Mouse (Mus musculus) neural tube, embryonic 12.5 days (tissue): ENCODE data around the gene Dapk1. TPM values are rescaled to one million over a fixed set of nuclear protein-coding genes. Genes with fewer than 3 reads are reported as not detected.
A peak's percentile ranks its signal among the peaks of the same experiment; 100 is the strongest.

Experiments used
- ATAC-seq: fragments of 200-750 bp; cut with Nextera tagmentation; 2 replicates; pipeline ENCODE4 v1.8.0; 2017; ENCODE audit warnings: low read depth, mild to moderate bottlenecking, moderate TSS enrichment, moderate library complexity; ENCODE audit not compliant: low FRiP score
- H3K27ac ChIP-seq: fragments of 300-500 bp; sonication (generic); 2 replicates; pipeline ENCODE4 v1.5.1; 2016
- H3K27me3 ChIP-seq: fragments of 300-500 bp; sonication (generic); replicated peaks from 2 replicates; pipeline ENCODE4 v1.6.1; 2016; ENCODE audit warnings: mild to moderate bottlenecking
- H3K36me3 ChIP-seq: fragments of 300-500 bp; sonication (generic); 2 replicates; pipeline ENCODE4 v1.6.1; 2016; ENCODE audit warnings: mild to moderate bottlenecking
- H3K4me1 ChIP-seq: fragments of 300-500 bp; sonication (generic); 2 replicates; pipeline ENCODE4 v1.6.1; 2016
- H3K4me2 ChIP-seq: fragments of 300-500 bp; sonication (generic); replicated peaks from 2 replicates; pipeline ENCODE4 v1.6.1; 2016; ENCODE audit warnings: mild to moderate bottlenecking
- H3K4me3 ChIP-seq: fragments of 300-500 bp; sonication (generic); 2 replicates; pipeline ENCODE4 v1.5.1; 2016
- H3K9ac ChIP-seq: fragments of 300-500 bp; sonication (generic); 2 replicates; pipeline ENCODE4 v1.6.1; 2016; ENCODE audit warnings: mild to moderate bottlenecking
- H3K9me3 ChIP-seq: fragments of 300-500 bp; sonication (generic); 2 replicates; pipeline ENCODE4 v1.6.1; 2016; ENCODE audit warnings: mild to moderate bottlenecking
- WGBS: fragments of 180-500 bp; shearing (Covaris S2); methylation state at CpG from one replicate; pipeline ENCODE4 v1.1.7; 2016; 5-methylcytosine and 5-hydroxymethylcytosine counted together
- polyA plus RNA-seq: library from polyadenylated mRNA; unstranded; fragments of >200 nt; fragmentation: Nextera tagmentation; extraction: Ambion mirVana; gene quantifications from 2 replicates; pipeline ENCODE4 v1.2.1, GENCODE M21; 2016

Dapk1 gene
- polyA plus RNA-seq, 1 experiment from 2014 or later, result 37.3 TPM

- Histone ChIP-seq H3K4me1 (peaks cover 4% of the 10 kb centered on the region; the same call in 1 of the 2 replicates), H3K9ac (no peak overlapping the region), H3K27me3 (no peaks in the 10 kb centered on the region), H3K9me3 (no peaks in the 10 kb centered on the region), H3K27ac (no peak overlapping the region), H3K4me2 (no peak overlapping the region), H3K4me3 (no peak overlapping the region), H3K36me3 (no peaks in the 10 kb centered on the region)
- no peak for ATAC-seq
- 78% methylated on average over 10 of the region's 10 CpGs for WGBS
Observed at GRCm38 (mm10) chr13:60670605-60671004, 68.9 kb downstream of the Dapk1 start.

- Histone ChIP-seq H3K27me3 (no peaks in the 10 kb centered on the region), H3K9me3 (no peaks in the 10 kb centered on the region), H3K36me3 (no peaks in the 10 kb centered on the region), H3K27ac (no peak overlapping the region), H3K4me3 (no peak overlapping the region), H3K9ac (no peak overlapping the region), H3K4me2 (no peak overlapping the region), H3K4me1 (peaks cover 4% of the 10 kb centered on the region; the same call in 1 of the 2 replicates)
- ATAC-seq, result no peak
- 67% methylated on average over 10 of the region's 10 CpGs for WGBS
Observed at GRCm38 (mm10) chr13:60671235-60671634, 69.5 kb downstream of the Dapk1 start.

DNA sequence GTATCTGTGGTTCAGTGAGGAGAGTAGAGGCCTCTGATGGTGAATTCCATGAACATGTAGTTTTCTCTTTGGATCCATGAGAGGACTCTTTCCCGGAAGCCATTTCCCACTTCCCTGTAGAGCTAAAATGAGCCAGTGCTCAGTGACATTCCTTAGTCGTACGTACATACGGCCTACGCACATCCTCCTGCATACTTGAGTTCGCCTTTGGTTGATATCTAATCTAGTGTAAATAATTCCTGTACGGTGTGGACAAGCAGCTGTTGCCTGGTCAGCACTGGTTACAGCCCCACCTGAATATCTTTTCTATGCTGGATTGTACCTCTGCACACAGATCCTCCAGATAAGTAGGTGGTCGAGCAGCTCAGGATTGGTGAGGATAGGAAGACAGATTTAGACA, 70.5 kb downstream of the Dapk1 start:
- H3K9me3 ChIP-seq, result no peaks in the 10 kb centered on the region
- no peak overlapping the region for H3K4me3 ChIP-seq
- H3K4me1 ChIP-seq, result peaks cover 4% of the 10 kb centered on the region; the same call in 1 of the 2 replicates
- no peak overlapping the region for H3K27ac ChIP-seq
- WGBS, result 91% methylated on average over 8 of the region's 8 CpGs
- no peak for ATAC-seq
- no peak overlapping the region for H3K4me2 ChIP-seq
- H3K36me3 ChIP-seq, result no peaks in the 10 kb centered on the region
- H3K9ac ChIP-seq, result no peak overlapping the region
- no peaks in the 10 kb centered on the region for H3K27me3 ChIP-seq

DNA sequence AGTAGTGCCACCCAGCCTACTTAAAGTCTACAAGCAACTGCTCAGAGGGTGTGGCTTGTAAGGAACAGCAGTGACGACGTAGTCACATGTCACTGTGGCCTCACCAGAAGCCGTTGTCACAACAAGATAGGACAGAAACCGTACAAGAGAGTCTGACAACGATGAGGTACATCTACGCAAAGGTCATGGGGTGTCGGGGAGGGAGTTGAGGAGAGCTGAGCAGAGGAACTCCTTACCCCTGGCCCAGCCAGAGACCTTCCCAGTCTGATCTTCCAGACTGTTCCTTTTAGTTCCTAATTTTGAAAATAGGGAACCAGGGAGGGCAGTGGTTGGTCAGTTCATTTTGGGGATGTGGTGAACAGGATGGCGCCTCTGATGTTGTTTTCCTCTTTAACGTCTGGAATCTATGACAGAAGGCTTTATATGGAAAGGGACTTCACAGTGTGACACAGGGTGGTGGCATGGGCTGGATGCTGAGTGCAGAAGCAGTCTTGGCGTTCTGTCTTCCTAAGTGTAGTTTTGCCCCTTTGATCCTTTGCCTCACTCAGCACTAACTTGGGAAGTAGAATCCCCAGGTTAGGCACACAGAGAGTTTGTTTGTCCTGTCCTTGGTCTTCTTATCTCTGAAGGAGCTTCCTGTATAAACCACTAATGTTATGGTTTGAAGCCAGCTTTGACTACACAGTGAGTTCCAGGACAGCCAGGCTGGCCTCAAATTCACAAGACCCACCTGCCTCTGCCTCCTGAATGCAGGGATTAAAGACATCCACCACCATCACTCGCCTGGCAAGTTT, 71.3 kb downstream of the Dapk1 start:
- no peak for ATAC-seq
- 90% methylated on average over 11 of the region's 11 CpGs for WGBS
- no peaks in the 10 kb centered on the region for H3K27me3 ChIP-seq
- peaks cover 4% of the 10 kb centered on the region; the same call in 1 of the 2 replicates for H3K4me1 ChIP-seq
- H3K4me2 ChIP-seq, result no peak overlapping the region
- H3K4me3 ChIP-seq, result no peak overlapping the region
- H3K9me3 ChIP-seq, result no peaks in the 10 kb centered on the region
- no peak overlapping the region for H3K27ac ChIP-seq
- no peaks in the 10 kb centered on the region for H3K36me3 ChIP-seq
- H3K9ac ChIP-seq, result no peak overlapping the region

DNA sequence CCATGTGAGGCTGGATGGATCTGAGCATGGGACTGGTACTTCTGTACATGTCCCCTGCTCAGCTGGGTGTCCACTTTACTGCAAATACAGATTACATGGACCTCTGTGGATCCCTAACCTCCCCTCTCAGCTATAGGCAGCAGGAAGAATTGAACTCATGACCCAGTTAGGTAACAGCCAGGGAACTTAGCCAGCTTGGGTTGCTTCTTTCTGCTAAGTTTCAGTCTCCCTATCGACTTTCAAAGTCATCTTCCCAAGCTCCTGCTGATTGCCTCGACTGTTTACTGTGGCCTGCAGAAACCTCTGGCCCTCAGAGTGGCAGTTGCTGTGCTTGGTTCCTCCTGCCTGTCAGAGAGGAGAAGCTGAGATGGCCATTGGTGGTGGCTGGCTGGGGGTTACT, 72.6 kb downstream of the Dapk1 start:
- WGBS, result 42% methylated on average over 2 of the region's 2 CpGs
- no peaks in the 10 kb centered on the region for H3K36me3 ChIP-seq
- ATAC-seq, result no peak
- no peak overlapping the region for H3K27ac ChIP-seq
- peaks cover 8% of the 10 kb centered on the region; the same call in 1 of the 2 replicates for H3K4me1 ChIP-seq
- no peak overlapping the region for H3K9ac ChIP-seq
- H3K4me2 ChIP-seq, result no peak overlapping the region
- H3K9me3 ChIP-seq, result no peaks in the 10 kb centered on the region
- no peak overlapping the region for H3K4me3 ChIP-seq
- H3K27me3 ChIP-seq, result no peaks in the 10 kb centered on the region

DNA sequence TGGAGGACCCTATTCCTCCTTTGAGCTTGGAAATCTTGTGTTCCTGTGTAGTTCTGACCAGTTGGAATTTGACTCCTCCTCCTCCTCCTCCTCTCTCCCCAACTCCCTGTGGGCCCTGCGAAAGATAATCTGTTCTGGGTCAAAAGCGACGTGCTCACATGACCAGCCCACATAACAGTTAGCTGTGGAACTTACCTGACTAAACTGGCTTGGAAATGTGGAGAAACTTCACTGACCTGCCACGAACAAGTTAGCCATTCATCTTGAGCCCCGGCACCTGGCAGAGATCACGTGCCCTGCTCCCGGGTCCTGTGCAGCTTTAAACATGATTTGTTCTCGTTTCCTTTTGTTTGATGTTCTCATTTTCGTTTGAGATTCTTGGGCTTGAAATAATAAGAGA, 73.2 kb downstream of the Dapk1 start:
- Histone ChIP-seq H3K4me2 (no peak overlapping the region), H3K27ac (no peak overlapping the region), H3K9ac (no peak overlapping the region), H3K4me1 (peaks cover 8% of the 10 kb centered on the region; the same call in 1 of the 2 replicates), H3K27me3 (no peaks in the 10 kb centered on the region), H3K4me3 (no peak overlapping the region), H3K36me3 (no peaks in the 10 kb centered on the region), H3K9me3 (no peaks in the 10 kb centered on the region)
- 46% methylated on average over 9 of the region's 9 CpGs for WGBS
- no peak for ATAC-seq

DNA sequence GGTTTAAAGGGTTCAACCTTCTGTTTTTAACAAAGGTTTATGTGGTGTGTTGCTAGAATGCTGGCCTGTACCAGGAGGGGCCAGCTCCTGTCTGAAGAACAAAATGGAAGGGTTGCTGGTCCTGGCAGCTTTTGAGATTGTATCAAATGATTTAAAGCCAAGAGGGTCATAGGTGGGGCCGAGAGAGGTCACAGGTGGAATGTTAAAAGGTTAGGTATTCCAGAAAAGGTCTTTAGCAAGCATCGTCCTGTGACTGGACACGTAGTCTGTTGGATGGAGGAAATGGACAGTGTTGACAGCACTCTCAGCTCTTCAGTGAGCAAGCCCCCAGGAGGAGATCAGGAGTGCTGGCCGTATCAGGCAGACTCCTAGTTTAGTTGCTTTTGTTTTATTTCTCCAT, 73.7 kb downstream of the Dapk1 start:
- Histone ChIP-seq H3K27me3 (no peaks in the 10 kb centered on the region), H3K4me2 (no peak overlapping the region), H3K36me3 (no peaks in the 10 kb centered on the region), H3K4me3 (no peak overlapping the region), H3K9ac (no peak overlapping the region), H3K27ac (no peak overlapping the region), H3K9me3 (no peaks in the 10 kb centered on the region), H3K4me1 (peaks cover 8% of the 10 kb centered on the region; the same call in 1 of the 2 replicates)
- no peak for ATAC-seq
- 78% methylated on average over 4 of the region's 4 CpGs for WGBS

DNA sequence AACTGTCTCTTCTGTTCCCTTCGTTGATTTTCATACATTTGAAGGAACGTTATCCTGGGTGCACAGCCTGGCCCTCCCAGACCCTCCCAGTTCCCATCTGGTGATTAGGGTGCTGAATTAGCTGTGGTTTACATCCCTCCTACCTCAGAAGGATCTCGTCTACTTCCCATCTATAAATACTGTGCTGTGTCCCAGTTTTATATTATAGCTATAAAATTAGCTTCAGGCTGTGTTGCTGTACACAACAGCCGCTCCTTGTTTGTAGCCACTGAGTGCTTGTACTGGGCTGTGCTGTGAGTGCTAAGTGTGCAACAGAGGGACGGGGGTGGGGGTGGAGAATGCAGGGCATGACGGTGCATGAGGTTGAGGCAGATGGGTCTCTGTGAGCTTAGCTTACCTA, 77.2 kb downstream of the Dapk1 start:
- no peaks in the 10 kb centered on the region for H3K36me3 ChIP-seq
- H3K27ac ChIP-seq, result no peak overlapping the region
- H3K9me3 ChIP-seq, result no peaks in the 10 kb centered on the region
- WGBS, result 67% methylated on average over 6 of the region's 6 CpGs
- no peak overlapping the region for H3K9ac ChIP-seq
- H3K4me3 ChIP-seq, result no peak overlapping the region
- H3K4me2 ChIP-seq, result no peak overlapping the region
- H3K4me1 ChIP-seq, result peaks cover 9% of the 10 kb centered on the region
- no peak for ATAC-seq
- no peaks in the 10 kb centered on the region for H3K27me3 ChIP-seq

- no peaks in the 10 kb centered on the region for H3K36me3 ChIP-seq
- no peak overlapping the region for H3K4me2 ChIP-seq
- H3K9me3 ChIP-seq, result no peaks in the 10 kb centered on the region
- no peak overlapping the region for H3K4me3 ChIP-seq
- peaks cover 16% of the 10 kb centered on the region for H3K4me1 ChIP-seq
- WGBS, result 84% methylated on average over 15 of the region's 15 CpGs
- H3K27me3 ChIP-seq, result no peaks in the 10 kb centered on the region
- H3K9ac ChIP-seq, result no peak overlapping the region
- H3K27ac ChIP-seq, result no peak overlapping the region
- ATAC-seq, result no peak
Observed at GRCm38 (mm10) chr13:60682714-60683695, 81.3 kb downstream of the Dapk1 start.

- WGBS, result 67% methylated on average over 10 of the region's 10 CpGs
- Histone ChIP-seq H3K9me3 (no peaks in the 10 kb centered on the region), H3K27me3 (no peaks in the 10 kb centered on the region), H3K27ac (no peak overlapping the region), H3K4me3 (no peak overlapping the region), H3K36me3 (no peaks in the 10 kb centered on the region), H3K9ac (no peak overlapping the region), H3K4me1 (peaks cover 16% of the 10 kb centered on the region), H3K4me2 (no peak overlapping the region)
- peak; percentile 26; the same call in 1 of the 2 replicates for ATAC-seq
Observed at GRCm38 (mm10) chr13:60684050-60684760, 82.5 kb downstream of the Dapk1 start.

DNA sequence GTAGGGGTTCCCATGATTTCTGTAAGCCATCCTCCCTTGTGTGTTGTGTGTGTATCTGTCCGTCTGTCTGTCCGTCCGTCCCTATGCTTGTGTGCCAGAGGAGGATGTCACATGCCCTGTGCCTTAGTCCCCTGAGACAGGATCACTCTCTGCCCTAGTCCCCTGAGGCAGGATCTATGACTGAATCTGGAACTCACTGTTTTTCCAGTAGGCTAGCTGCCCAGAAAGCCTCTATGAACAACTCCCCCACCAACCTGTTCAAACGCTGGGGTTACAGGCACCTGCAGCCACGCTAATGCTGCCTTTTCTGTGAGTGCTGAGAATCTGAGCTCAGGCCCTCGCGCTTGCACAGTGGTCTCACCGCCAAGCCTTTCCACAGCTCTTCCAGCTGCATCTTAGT, 83.1 kb downstream of the Dapk1 start:
- H3K9ac ChIP-seq, result no peak overlapping the region
- no peak overlapping the region for H3K27ac ChIP-seq
- no peaks in the 10 kb centered on the region for H3K27me3 ChIP-seq
- ATAC-seq, result no peak
- H3K36me3 ChIP-seq, result no peaks in the 10 kb centered on the region
- no peak overlapping the region for H3K4me3 ChIP-seq
- peaks cover 16% of the 10 kb centered on the region for H3K4me1 ChIP-seq
- no peak overlapping the region for H3K4me2 ChIP-seq
- 77% methylated on average over 8 of the region's 8 CpGs for WGBS
- no peaks in the 10 kb centered on the region for H3K9me3 ChIP-seq

- no peak overlapping the region for H3K4me2 ChIP-seq
- ATAC-seq, result no peak
- 81% methylated on average over 6 of the region's 6 CpGs for WGBS
- no peak overlapping the region for H3K27ac ChIP-seq
- no peaks in the 10 kb centered on the region for H3K27me3 ChIP-seq
- no peaks in the 10 kb centered on the region for H3K9me3 ChIP-seq
- H3K4me1 ChIP-seq, result peaks cover 16% of the 10 kb centered on the region
- H3K36me3 ChIP-seq, result no peaks in the 10 kb centered on the region
- H3K4me3 ChIP-seq, result no peak overlapping the region
- no peak overlapping the region for H3K9ac ChIP-seq
Observed at GRCm38 (mm10) chr13:60685216-60685615, 83.5 kb downstream of the Dapk1 start.
